Mouse (Mus musculus) limb, embryonic 11.5 days (tissue): ENCODE data around the gene Clec1a. TPM values are rescaled to one million over a fixed set of nuclear protein-coding genes. Genes with fewer than 3 reads are reported as not detected.

ENCODE experiments used
- ATAC-seq: fragments of 200-750 bp; cut with Nextera tagmentation; 2 replicates; pipeline ENCODE4 v1.8.0; 2017; ENCODE audit warnings: low read depth; ENCODE audit not compliant: insufficient number of reproducible peaks, low FRiP score, low TSS enrichment
- DNase-seq: peaks from one replicate; pipeline ENCODE4 v3.0.0-alpha.2; 2015; ENCODE audit warnings: low spot score
- H3K27ac ChIP-seq: fragments of 300-500 bp; sonication (generic); replicated peaks from 2 replicates; pipeline ENCODE4 v1.5.1; 2014; ENCODE audit warnings: low read depth, mild to moderate bottlenecking, low read length
- H3K27me3 ChIP-seq: fragments of 300-500 bp; sonication (generic); 2 replicates; pipeline ENCODE4 v1.6.1; 2014; ENCODE audit warnings: mild to moderate bottlenecking, low read length, mixed read lengths; ENCODE audit not compliant: control insufficient read depth, insufficient read depth
- H3K36me3 ChIP-seq: fragments of 300-500 bp; sonication (generic); 2 replicates; pipeline ENCODE4 v1.6.1; 2014; ENCODE audit warnings: mild to moderate bottlenecking, low read length, moderate library complexity, mixed read lengths; ENCODE audit not compliant: control insufficient read depth, insufficient read depth
- H3K4me1 ChIP-seq: fragments of 300-500 bp; sonication (generic); 2 replicates; pipeline ENCODE4 v1.6.1; 2014; ENCODE audit warnings: low read length, mixed read lengths; ENCODE audit not compliant: control insufficient read depth, insufficient read depth
- H3K4me2 ChIP-seq: fragments of 300-500 bp; sonication (generic); 2 replicates; pipeline ENCODE4 v1.6.1; 2014; ENCODE audit warnings: low read depth, mild to moderate bottlenecking, moderate library complexity; ENCODE audit not compliant: severe bottlenecking
- H3K4me3 ChIP-seq: fragments of 300-500 bp; sonication (generic); 2 replicates; pipeline ENCODE4 v1.5.1; 2014; ENCODE audit warnings: low read depth, low read length
- H3K9ac ChIP-seq: fragments of 300-500 bp; sonication (generic); 2 replicates; pipeline ENCODE4 v1.6.1; 2014; ENCODE audit warnings: mild to moderate bottlenecking, low read length
- H3K9me3 ChIP-seq: fragments of 300-500 bp; sonication (generic); 2 replicates; pipeline ENCODE4 v1.6.1; 2016; ENCODE audit warnings: low read length; ENCODE audit not compliant: control insufficient read depth
- WGBS: fragments of 180-500 bp; shearing (Covaris S2); extraction: QIAGEN DNeasy Blood & Tissue Kit; methylation state at CpG from one replicate; pipeline ENCODE4 v1.1.7; 2014; 5-methylcytosine and 5-hydroxymethylcytosine counted together
- polyA plus RNA-seq: library from polyadenylated mRNA; unstranded; fragments of >200 nt; fragmentation: Nextera tagmentation; extraction: Ambion mirVana; gene quantifications from 2 replicates; pipeline ENCODE4 v1.2.1, GENCODE M21; 2014

Clec1a gene
- polyA plus RNA-seq, 1 experiment from 2014 or later, result 1.6 TPM

DNA sequence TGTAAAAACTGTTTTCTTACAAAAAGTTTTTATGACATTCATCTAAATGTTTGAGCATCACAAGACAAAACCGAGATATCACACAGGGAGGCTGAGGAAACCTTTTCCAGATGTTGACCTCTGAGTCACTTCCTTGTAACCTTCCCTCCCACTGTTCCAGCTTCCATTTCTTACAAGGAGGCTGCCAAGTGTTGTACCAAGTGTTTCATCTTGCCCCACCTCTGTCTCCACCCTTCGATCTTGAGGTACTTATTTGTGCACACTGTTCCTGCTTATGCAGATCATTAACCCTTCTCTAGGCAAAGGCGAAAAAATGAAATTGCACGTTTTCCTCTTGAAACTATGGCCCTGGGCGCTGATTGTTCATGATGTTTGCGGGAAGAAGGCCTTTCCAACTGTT lies 2.1 kb downstream of the Clec1a start:
- DNase-seq (no peak), ATAC-seq (no peak)
- Histone ChIP-seq H3K9ac (no peak overlapping the region), H3K4me3 (no peak overlapping the region), H3K36me3 (no peaks in the 10 kb centered on the region), H3K4me1 (no peaks in the 10 kb centered on the region), H3K27me3 (no peaks in the 10 kb centered on the region), H3K27ac (no peak overlapping the region), H3K9me3 (no peaks in the 10 kb centered on the region), H3K4me2 (no peak overlapping the region)
- 49% methylated on average over 6 of the region's 6 CpGs for WGBS

DNA sequence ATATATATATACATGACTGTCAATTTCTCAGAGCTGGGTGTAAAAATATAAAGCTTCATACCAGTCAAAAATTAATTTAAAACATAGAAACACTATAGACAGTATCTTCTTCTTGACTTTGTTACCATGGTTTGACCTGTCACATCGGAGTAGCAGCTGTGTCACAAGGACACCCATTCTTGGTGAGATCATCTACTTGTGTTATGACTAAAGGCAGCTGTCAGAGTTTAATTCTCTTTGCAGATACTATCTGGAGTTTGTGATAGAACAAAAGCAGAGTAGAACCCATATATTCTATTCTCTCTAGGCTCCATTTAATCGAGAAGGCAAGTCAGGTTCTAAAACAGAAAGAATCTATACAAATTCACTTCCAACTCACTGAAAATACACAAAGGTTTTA lies 13.8 kb downstream of the Clec1a start:
- no peaks in the 10 kb centered on the region for H3K4me1 ChIP-seq
- no peak for ATAC-seq
- H3K4me3 ChIP-seq, result no peak overlapping the region
- no peak overlapping the region for H3K27ac ChIP-seq
- WGBS, result 81% methylated on average over 2 of the region's 2 CpGs
- no peak overlapping the region for H3K4me2 ChIP-seq
- H3K9ac ChIP-seq, result no peak overlapping the region
- DNase-seq, result no peak
- H3K36me3 ChIP-seq, result no peaks in the 10 kb centered on the region
- H3K9me3 ChIP-seq, result no peaks in the 10 kb centered on the region
- H3K27me3 ChIP-seq, result no peaks in the 10 kb centered on the region

DNA sequence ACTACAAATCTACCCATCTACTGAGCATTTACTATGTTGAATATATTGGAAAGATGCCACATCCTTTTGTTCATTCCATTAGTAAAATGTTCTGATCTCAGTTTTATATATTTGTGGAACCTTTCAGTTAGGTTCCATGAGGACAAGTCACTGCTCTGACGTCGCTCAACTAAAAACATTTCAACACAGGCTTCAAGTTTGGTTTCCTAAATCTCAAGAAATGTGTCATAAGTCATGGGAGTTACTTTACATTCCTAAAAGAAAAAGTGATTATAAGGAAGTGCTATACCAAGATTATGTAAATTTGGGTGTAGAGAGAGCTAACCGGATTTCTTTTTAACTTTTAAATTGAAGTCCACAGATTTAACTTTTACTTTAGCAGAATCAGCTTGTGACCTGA lies 15.8 kb downstream of the Clec1a start:
- Histone ChIP-seq H3K9ac (no peak overlapping the region), H3K9me3 (no peaks in the 10 kb centered on the region), H3K4me1 (no peaks in the 10 kb centered on the region), H3K4me3 (no peak overlapping the region), H3K4me2 (no peak overlapping the region), H3K36me3 (no peaks in the 10 kb centered on the region), H3K27ac (no peak overlapping the region), H3K27me3 (no peaks in the 10 kb centered on the region)
- WGBS, result 93% methylated on average over 3 of the region's 3 CpGs
- no peak for ATAC-seq
- no peak for DNase-seq

DNA sequence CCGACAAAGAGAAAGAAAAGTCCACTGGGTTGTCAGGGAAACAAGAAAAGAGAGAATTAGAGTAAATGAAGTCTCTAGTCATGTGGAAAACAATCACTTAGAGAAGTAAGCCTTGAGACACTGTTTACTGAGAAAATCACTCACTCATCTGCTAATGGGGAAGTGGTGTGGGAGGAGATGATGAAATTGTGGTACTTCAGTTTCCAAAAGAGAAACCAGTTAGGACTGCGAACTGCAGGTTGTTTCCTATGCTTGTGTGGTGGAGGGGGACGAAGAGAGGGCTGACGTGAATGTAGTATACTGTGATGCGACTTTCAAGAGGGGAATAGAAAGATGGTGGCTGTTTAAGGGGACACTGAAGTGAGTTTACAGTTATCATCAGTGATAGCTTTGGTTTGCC lies 17.6 kb downstream of the Clec1a start:
- no peaks in the 10 kb centered on the region for H3K4me1 ChIP-seq
- no peak for ATAC-seq
- H3K9ac ChIP-seq, result no peak overlapping the region
- no peak overlapping the region for H3K27ac ChIP-seq
- WGBS, result 83% methylated on average over 5 of the region's 5 CpGs
- DNase-seq, result no peak
- no peak overlapping the region for H3K4me3 ChIP-seq
- H3K36me3 ChIP-seq, result no peaks in the 10 kb centered on the region
- H3K4me2 ChIP-seq, result no peak overlapping the region
- H3K27me3 ChIP-seq, result no peaks in the 10 kb centered on the region
- H3K9me3 ChIP-seq, result no peaks in the 10 kb centered on the region

DNA sequence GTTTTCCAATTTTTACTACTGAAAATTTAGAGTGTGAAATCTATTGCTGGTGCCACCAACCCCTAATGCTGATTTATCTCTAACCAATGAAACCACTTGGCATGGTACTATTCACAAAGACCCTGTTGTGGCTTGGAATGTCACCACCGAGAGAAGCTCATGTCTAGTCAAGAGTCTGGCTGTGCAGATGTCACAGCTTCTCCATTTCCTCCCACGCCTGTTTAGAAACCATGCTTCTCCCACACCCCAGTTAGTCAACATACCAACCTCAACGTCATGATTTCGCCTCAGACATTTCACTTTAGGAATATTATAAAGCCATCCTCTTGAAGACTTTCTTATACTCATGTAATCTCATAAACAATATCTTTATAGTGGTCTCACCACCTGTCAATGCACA lies 24.5 kb downstream of the Clec1a start:
- Histone ChIP-seq H3K4me2 (no peak overlapping the region), H3K4me3 (no peak overlapping the region), H3K27me3 (no peaks in the 10 kb centered on the region), H3K4me1 (no peaks in the 10 kb centered on the region), H3K36me3 (no peaks in the 10 kb centered on the region), H3K27ac (no peak overlapping the region), H3K9me3 (no peaks in the 10 kb centered on the region), H3K9ac (no peak overlapping the region)
- DNase-seq, result no peak
- no peak for ATAC-seq
- WGBS, result 84% methylated on average over 4 of the region's 4 CpGs

DNA sequence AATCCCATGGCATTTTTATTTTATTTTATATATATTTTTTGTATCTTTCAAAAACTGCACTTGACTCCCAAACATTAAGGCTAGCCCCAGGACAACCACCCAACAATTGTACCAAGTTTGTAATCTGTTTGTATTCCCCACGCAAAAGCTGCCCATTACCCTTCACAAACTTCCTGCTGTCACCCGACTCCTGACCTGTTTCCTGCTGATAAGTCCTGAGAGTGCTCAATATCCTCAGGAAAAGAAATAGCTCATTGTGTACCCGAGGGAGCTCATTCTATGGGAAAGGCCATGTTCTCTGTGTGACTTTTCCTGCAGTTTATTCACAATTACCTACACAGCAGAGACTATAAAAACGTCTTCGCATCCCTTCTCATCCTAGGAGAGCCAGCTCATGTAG lies 26.0 kb downstream of the Clec1a start:
- Histone ChIP-seq H3K27me3 (no peaks in the 10 kb centered on the region), H3K36me3 (no peaks in the 10 kb centered on the region), H3K9me3 (no peaks in the 10 kb centered on the region), H3K4me2 (no peak overlapping the region), H3K27ac (no peak overlapping the region), H3K4me1 (no peaks in the 10 kb centered on the region), H3K9ac (no peak overlapping the region), H3K4me3 (no peak overlapping the region)
- no peak for DNase-seq
- ATAC-seq, result no peak
- WGBS, result 38% methylated on average over 5 of the region's 5 CpGs

DNA sequence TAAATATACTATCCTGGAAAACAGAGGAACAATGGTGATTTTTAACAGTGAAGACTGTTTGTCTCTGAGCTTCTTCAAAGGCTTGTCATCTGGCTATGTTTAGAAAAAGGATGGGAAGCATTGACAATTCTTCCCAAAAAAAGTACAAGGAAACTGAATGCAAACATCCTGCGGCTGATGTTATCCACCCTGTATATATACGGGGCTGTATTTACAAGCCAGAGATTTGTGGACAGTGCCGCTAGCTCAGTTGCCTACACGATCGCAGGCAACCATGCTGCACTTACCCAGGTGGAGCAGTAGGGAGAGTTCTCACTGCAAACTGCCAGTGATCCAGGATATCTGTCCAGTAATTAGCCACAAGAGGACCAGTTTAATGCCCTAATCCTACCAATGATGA lies 26.6 kb downstream of the Clec1a start:
- Histone ChIP-seq H3K4me1 (no peaks in the 10 kb centered on the region), H3K4me3 (no peak overlapping the region), H3K27ac (no peak overlapping the region), H3K4me2 (no peak overlapping the region), H3K27me3 (no peaks in the 10 kb centered on the region), H3K36me3 (no peaks in the 10 kb centered on the region), H3K9ac (no peak overlapping the region), H3K9me3 (no peaks in the 10 kb centered on the region)
- ATAC-seq (no peak), DNase-seq (no peak)
- 66% methylated on average over 5 of the region's 5 CpGs for WGBS

DNA sequence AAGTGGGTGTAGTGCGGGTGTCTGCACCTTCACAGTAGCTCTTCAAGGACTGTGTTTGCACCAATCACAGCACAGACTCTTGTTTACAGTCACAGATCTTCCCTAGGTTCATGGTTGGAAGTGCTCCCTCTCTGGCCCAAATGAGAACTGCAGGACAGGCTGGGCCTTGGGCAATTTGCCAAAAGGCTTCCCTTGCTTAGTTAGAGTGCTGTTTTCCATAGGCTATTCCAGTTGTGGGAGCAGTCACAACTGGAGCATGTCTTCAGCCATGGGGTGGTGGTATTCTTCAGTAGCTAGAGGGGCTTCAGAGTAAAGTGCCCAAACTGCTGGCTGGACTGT lies 28.1 kb downstream of the Clec1a start:
- Histone ChIP-seq H3K4me1 (no peaks in the 10 kb centered on the region), H3K27me3 (no peaks in the 10 kb centered on the region), H3K9me3 (no peaks in the 10 kb centered on the region), H3K36me3 (no peaks in the 10 kb centered on the region), H3K27ac (no peak overlapping the region), H3K9ac (no peak overlapping the region), H3K4me3 (no peak overlapping the region), H3K4me2 (no peak overlapping the region)
- peak; percentile 84 for ATAC-seq
- 18% methylated on average over 1 of the region's 1 CpGs for WGBS
- DNase-seq, result peak; percentile 84

DNA sequence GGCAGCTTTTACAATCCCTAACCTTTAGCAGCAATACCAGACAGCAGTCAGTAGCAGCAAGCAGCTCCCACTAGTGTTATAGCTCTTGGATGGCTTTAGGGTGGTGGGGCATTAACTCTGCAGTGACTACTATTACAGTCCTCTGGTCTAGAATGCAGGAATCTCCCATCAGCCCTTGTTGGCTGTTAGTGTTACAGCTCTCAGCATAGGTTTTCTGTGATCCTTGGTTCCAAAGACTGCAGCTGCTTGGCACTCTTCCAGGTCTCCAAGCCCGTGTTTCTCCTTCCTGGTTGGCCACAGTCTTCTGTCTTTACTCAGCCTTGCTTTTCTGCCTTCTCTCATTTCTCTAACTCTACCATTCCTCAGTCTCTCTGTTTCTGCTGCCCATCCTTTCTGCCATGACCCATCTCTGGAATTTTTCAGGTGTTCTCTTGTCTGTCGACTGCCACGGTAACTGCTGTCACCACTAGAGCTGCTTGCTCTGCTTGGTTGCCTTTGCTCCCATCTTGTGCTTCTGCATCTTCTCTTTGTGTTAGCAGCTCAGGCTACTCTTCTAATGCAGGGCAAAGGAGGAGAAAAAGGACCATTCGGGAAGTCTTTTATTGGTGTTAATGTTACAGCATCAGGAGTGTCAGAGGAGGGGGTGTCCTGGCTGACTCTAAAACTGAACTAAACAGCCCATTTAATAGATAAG lies 28.6 kb downstream of the Clec1a start:
- Histone ChIP-seq H3K4me2 (no peak overlapping the region), H3K27me3 (no peaks in the 10 kb centered on the region), H3K27ac (no peak overlapping the region), H3K4me3 (no peak overlapping the region), H3K9me3 (no peaks in the 10 kb centered on the region), H3K36me3 (no peaks in the 10 kb centered on the region), H3K9ac (no peak overlapping the region), H3K4me1 (no peaks in the 10 kb centered on the region)
- DNase-seq (no peak), ATAC-seq (0 out of 2 replicates have a peak, but pooled peaks have one; percentile 49)
- 71% methylated on average over 4 of the region's 4 CpGs for WGBS
